Mouse (Mus musculus) heart, embryonic 12.5 days (tissue): ENCODE measurements around the gene Zfp775. TPM values are rescaled to one million over a fixed set of nuclear protein-coding genes. Genes with fewer than 3 reads are reported as not detected.

ENCODE experiments used
- ATAC-seq: fragments of 200-750 bp; cut with Nextera tagmentation; 2 replicates; pipeline ENCODE4 v1.8.0; 2017; ENCODE audit warnings: moderate TSS enrichment, moderate library complexity; ENCODE audit not compliant: insufficient number of reproducible peaks, low FRiP score
- H3K27ac ChIP-seq: fragments of 300-500 bp; sonication (generic); 2 replicates; pipeline ENCODE4 v1.5.1; 2016; ENCODE audit warnings: mild to moderate bottlenecking, moderate library complexity; ENCODE audit not compliant: poor library complexity, severe bottlenecking
- H3K27me3 ChIP-seq: fragments of 300-500 bp; sonication (generic); replicated peaks from 2 replicates; pipeline ENCODE4 v1.6.1; 2016; ENCODE audit warnings: mild to moderate bottlenecking, moderate library complexity
- H3K36me3 ChIP-seq: fragments of 300-500 bp; sonication (generic); 2 replicates; pipeline ENCODE4 v1.6.1; 2016; ENCODE audit warnings: mild to moderate bottlenecking, moderate library complexity
- H3K4me1 ChIP-seq: fragments of 300-500 bp; sonication (generic); replicated peaks from 2 replicates; pipeline ENCODE4 v1.6.1; 2016; ENCODE audit warnings: mild to moderate bottlenecking
- H3K4me2 ChIP-seq: fragments of 300-500 bp; sonication (generic); 2 replicates; pipeline ENCODE4 v1.6.1; 2016; ENCODE audit warnings: mild to moderate bottlenecking, moderate library complexity
- H3K4me3 ChIP-seq: fragments of 300-500 bp; sonication (generic); 2 replicates; pipeline ENCODE4 v1.5.1; 2016; ENCODE audit warnings: mild to moderate bottlenecking
- H3K9ac ChIP-seq: fragments of 300-500 bp; sonication (generic); 2 replicates; pipeline ENCODE4 v1.6.1; 2016; ENCODE audit warnings: mild to moderate bottlenecking, moderate library complexity
- H3K9me3 ChIP-seq: fragments of 300-500 bp; sonication (generic); replicated peaks from 2 replicates; pipeline ENCODE4 v1.6.1; 2016; ENCODE audit warnings: mild to moderate bottlenecking, moderate library complexity
- WGBS: fragments of 180-500 bp; shearing (Covaris S2); methylation state at CpG from one replicate; pipeline ENCODE4 v1.1.7; 2016; 5-methylcytosine and 5-hydroxymethylcytosine counted together
- polyA plus RNA-seq: library from polyadenylated mRNA; unstranded; fragments of >200 nt; fragmentation: Nextera tagmentation; extraction: Ambion mirVana; gene quantifications from 2 replicates; pipeline ENCODE4 v1.2.1, GENCODE M21; 2016

Zfp775 gene
- polyA plus RNA-seq, 1 experiment from 2014 or later = 5.6 TPM

DNA sequence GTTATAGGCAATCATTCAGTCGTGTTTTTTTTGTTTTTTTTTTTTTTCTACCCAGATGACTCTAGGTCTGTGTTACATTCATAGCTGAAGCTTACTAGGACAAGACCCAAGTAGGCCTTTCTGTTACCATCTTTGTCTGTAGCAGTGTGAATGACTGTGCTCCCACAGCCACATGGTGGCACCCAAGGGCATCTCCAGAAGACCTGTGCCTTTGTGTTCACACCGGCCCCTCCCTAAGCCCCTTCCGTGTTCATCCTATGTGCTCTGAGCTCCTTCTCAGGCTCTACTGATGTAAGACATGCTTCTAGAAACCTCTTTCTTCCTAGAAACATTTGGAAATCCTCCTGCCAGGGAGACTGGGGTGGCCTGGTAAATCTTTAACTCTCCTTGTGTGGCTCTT is 45.1 kb downstream of the Zfp775 start, which contains the start of gene Gimap8:
Gene Gimap8, plus strand, starts transcription at position 240 of the 400 bp plus-strand sequence.
- ATAC-seq = no peak; the same call in 1 of the 2 replicates

GRCm38 (mm10) chr6:48647611-48648010 is 45.7 kb downstream of the Zfp775 start:
- Histone ChIP-seq H3K27me3 (no peaks in the 10 kb centered on the region), H3K4me3 (no peak overlapping the region), H3K9me3 (no peaks in the 10 kb centered on the region), H3K4me2 (no peak overlapping the region), H3K27ac (no peak overlapping the region), H3K4me1 (peaks cover 3% of the 10 kb centered on the region; the same call in 1 of the 2 replicates), H3K36me3 (no peaks in the 10 kb centered on the region), H3K9ac (no peak overlapping the region)
- 85% methylated on average over 2 of the region's 2 CpGs for WGBS
- no peak for ATAC-seq

More for the DNA sequence above, 45.1 kb downstream of the Zfp775 start, which contains the start of gene Gimap8:
- Histone ChIP-seq H3K27me3 (no peaks in the 10 kb centered on the region), H3K9ac (no peak within 1 kb of the TSS), H3K4me1 (peaks cover 3% of the 10 kb centered on the region; the same call in 1 of the 2 replicates), H3K4me3 (no peak within 1 kb of the TSS), H3K9me3 (no peaks in the 10 kb centered on the region), H3K4me2 (no peak within 1 kb of the TSS), H3K27ac (no peak within 1 kb of the TSS), H3K36me3 (no peaks in the 10 kb centered on the region)
- WGBS = 36% methylated on average over 3 of the region's 3 CpGs

DNA sequence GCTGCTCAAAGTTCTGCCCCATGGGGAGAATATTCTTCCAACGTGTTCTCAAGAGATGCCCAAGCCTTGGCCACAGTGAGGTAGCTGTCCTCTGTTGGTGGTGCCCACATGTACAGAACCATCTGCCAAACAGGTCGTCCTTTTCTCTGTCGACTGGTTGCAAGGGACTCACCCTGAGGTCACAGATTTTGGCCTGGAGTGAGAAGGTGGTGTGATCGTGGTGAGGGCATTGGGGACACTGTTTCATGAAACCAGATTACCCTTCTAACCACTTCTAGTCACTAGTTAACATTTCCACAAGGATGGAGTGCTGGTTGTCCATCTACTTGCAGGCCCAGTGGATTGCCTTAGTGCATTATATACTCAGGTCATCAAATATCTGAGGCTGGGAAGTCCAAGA is 46.9 kb downstream of the Zfp775 start:
- WGBS = 71% methylated on average over 4 of the region's 4 CpGs
- Histone ChIP-seq H3K4me2 (no peak overlapping the region), H3K9ac (no peak overlapping the region), H3K4me1 (peaks cover 3% of the 10 kb centered on the region; the same call in 1 of the 2 replicates), H3K36me3 (no peaks in the 10 kb centered on the region), H3K27ac (no peak overlapping the region), H3K9me3 (no peaks in the 10 kb centered on the region), H3K4me3 (no peak overlapping the region), H3K27me3 (no peaks in the 10 kb centered on the region)
- no peak for ATAC-seq

GRCm38 (mm10) chr6:48650041-48650440 is 48.2 kb downstream of the Zfp775 start:
- WGBS = 78% methylated on average over 9 of the region's 9 CpGs

DNA sequence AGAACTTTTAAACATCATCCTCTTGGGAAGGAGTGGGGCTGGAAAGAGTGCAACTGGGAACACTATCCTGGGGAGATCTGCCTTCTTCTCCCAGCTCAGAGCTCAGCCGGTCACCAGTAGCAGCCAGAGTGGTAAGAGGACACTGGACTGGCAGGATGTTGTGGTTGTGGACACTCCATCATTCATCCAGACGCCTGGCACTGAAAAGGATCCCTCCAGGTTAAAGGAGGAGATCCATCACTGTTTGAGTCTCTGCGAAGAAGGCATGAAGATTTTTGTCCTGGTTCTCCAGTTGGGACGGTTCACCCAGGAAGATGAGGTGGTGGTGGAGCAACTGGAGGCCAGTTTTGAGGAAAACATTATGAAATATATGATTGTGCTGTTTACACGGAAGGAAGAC is 56.9 kb downstream of the Zfp775 start:
- WGBS = 72% methylated on average over 5 of the region's 5 CpGs
- Histone ChIP-seq H3K27ac (no peak overlapping the region), H3K4me3 (no peak overlapping the region), H3K27me3 (no peaks in the 10 kb centered on the region), H3K4me2 (no peak overlapping the region), H3K9me3 (no peaks in the 10 kb centered on the region), H3K36me3 (no peaks in the 10 kb centered on the region), H3K4me1 (no peaks in the 10 kb centered on the region), H3K9ac (no peak overlapping the region)
- ATAC-seq = no peak

More at GRCm38 (mm10) chr6:48650041-48650440, 48.2 kb downstream of the Zfp775 start:
- Histone ChIP-seq H3K9ac (no peak overlapping the region), H3K4me3 (no peak overlapping the region), H3K4me1 (peaks cover 3% of the 10 kb centered on the region; the same call in 1 of the 2 replicates), H3K4me2 (no peak overlapping the region), H3K36me3 (no peaks in the 10 kb centered on the region), H3K27ac (no peak overlapping the region), H3K27me3 (no peaks in the 10 kb centered on the region), H3K9me3 (no peaks in the 10 kb centered on the region)
- no peak for ATAC-seq

- Histone ChIP-seq H3K9me3 (no peaks in the 10 kb centered on the region), H3K27me3 (no peaks in the 10 kb centered on the region), H3K4me2 (no peak overlapping the region), H3K9ac (no peak overlapping the region), H3K4me1 (no peaks in the 10 kb centered on the region), H3K36me3 (no peaks in the 10 kb centered on the region), H3K4me3 (no peak overlapping the region), H3K27ac (no peak overlapping the region)
- 84% methylated on average over 4 of the region's 4 CpGs for WGBS
- no peak for ATAC-seq
Measured at GRCm38 (mm10) chr6:48664750-48665149, 62.9 kb downstream of the Zfp775 start.

GRCm38 (mm10) chr6:48665471-48665870 is 63.6 kb downstream of the Zfp775 start:
- no peaks in the 10 kb centered on the region for H3K27me3 ChIP-seq
- 84% methylated on average over 9 of the region's 9 CpGs for WGBS
- no peaks in the 10 kb centered on the region for H3K36me3 ChIP-seq
- no peak overlapping the region for H3K4me2 ChIP-seq
- no peak overlapping the region for H3K27ac ChIP-seq
- H3K9ac ChIP-seq = no peak overlapping the region
- no peak overlapping the region for H3K4me3 ChIP-seq
- H3K9me3 ChIP-seq = no peaks in the 10 kb centered on the region
- no peak for ATAC-seq
- no peaks in the 10 kb centered on the region for H3K4me1 ChIP-seq

- H3K4me3 ChIP-seq = no peak overlapping the region
- H3K27me3 ChIP-seq = no peaks in the 10 kb centered on the region
- H3K9me3 ChIP-seq = no peaks in the 10 kb centered on the region
- no peak overlapping the region for H3K27ac ChIP-seq
- H3K4me2 ChIP-seq = no peak overlapping the region
- H3K36me3 ChIP-seq = no peaks in the 10 kb centered on the region
- ATAC-seq = no peak
- H3K9ac ChIP-seq = no peak overlapping the region
- 61% methylated on average over 7 of the region's 7 CpGs for WGBS
- no peaks in the 10 kb centered on the region for H3K4me1 ChIP-seq
Measured at GRCm38 (mm10) chr6:48666159-48666586, 64.3 kb downstream of the Zfp775 start.

DNA sequence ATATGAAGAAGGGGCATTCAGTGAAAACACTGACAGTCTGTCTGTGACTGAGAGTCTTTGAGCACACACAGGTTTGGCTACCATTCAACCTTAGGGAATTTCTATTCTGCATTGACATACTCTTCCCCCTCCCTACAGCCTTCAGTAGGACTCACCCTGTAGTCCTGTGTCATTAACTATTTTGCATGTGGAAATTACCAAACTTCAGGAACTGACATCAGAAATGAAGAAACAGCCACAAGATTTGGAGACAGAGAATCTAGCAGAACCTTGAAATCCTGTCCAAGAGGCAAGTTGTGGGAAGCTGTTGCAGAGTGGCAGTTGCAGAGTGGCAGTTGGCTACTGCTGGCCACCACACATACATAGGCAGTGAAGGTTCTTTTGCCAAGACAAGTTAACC is 66.2 kb downstream of the Zfp775 start:
- H3K9ac ChIP-seq = no peak overlapping the region
- no peak overlapping the region for H3K27ac ChIP-seq
- H3K27me3 ChIP-seq = no peaks in the 10 kb centered on the region
- no peaks in the 10 kb centered on the region for H3K9me3 ChIP-seq
- H3K36me3 ChIP-seq = no peaks in the 10 kb centered on the region
- no peaks in the 10 kb centered on the region for H3K4me1 ChIP-seq
- no peak overlapping the region for H3K4me3 ChIP-seq
- no peak for ATAC-seq
- no peak overlapping the region for H3K4me2 ChIP-seq

DNA sequence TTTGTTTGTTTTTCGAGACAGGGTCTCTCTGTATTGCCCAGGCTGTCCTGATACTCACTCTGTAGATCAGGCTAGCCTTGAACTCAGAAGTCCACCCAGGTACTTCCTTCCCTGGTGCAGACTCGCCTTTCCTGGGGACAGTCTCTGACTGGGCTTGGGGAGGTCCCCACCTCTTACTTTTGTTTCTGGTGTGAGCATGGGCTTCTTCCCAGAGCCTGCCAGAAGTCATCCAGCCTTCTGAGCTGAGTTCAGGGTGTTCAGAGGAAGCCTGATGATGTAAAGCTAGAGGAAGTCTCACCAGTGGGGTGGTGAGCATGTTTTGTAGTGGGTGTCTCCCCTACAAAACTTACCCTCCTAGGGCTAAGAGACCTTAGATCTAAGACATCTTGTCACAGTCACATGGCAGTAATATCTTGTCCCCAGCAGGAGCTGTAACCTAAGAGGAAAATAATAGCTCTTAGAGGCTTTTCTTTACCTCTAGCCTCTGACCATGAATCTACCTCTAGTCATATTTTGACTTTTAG is 67.6 kb downstream of the Zfp775 start:
- no peak overlapping the region for H3K4me2 ChIP-seq
- H3K4me1 ChIP-seq = no peaks in the 10 kb centered on the region
- H3K9ac ChIP-seq = no peak overlapping the region
- H3K27ac ChIP-seq = no peak overlapping the region
- no peak overlapping the region for H3K4me3 ChIP-seq
- ATAC-seq = no peak
- no peaks in the 10 kb centered on the region for H3K27me3 ChIP-seq
- no peaks in the 10 kb centered on the region for H3K36me3 ChIP-seq
- H3K9me3 ChIP-seq = no peaks in the 10 kb centered on the region
- 54% methylated on average over 2 of the region's 2 CpGs for WGBS
